13 mouse cellular contexts compared by ENCODE assay signal in the genomic region with DNA sequence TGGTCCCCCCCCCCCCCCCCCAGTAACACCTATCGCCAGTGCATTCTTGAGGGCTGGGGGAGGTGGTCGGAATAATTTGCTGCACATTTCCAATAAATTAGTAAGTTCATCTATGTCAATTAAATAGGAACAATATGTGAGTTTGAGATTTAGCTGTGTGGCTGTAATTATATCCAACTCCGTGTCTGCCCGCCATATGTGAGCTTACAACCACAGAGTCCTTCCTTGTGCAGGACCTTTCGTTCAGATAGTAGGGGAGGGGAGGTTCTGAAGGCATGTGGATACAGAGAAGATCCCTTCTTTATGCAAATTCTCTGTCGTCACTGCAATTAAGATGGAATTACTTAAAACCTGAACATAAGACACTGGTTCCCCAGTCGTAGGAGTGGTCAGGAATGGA. TPM values are rescaled to one million over a fixed set of nuclear protein-coding genes. Genes with fewer than 3 reads are reported as not detected.
A peak's percentile ranks its signal among the peaks of the same experiment; 100 is the strongest.
DNase-seq lines count a peak whose midpoint lies in the region; ATAC-seq and TF ChIP-seq lines count a peak whose summit lies in the region.
"Had no signal": no experiment of that assay in that cellular context is flagged by ENCODE, and none has a peak within 500 bp of the region (broad histone marks: within the 10 kb centered on the region; RNA-seq: fewer than 3 reads in every experiment).

No protein-coding gene starts in this region.

- no peaks in the 10 kb centered on the region for H3K9me3 ChIP-seq in heart, embryonic 11.5 days (replicated peaks; ENCODE audit: control insufficient read depth, low read length)
- H3K9me3 ChIP-seq in E14TG2a.4 (ENCODE audit: low read length): no peaks in the 10 kb centered on the region
- H3K9me3 ChIP-seq in hindbrain, embryonic 12.5 days (replicated peaks): no peaks in the 10 kb centered on the region
- H3K9me3 ChIP-seq in midbrain, embryonic 11.5 days (ENCODE audit: control insufficient read depth, low read length): no peaks in the 10 kb centered on the region

- no peaks in the 10 kb centered on the region for H3K27me3 ChIP-seq in heart, embryonic 11.5 days (ENCODE audit: control insufficient read depth, insufficient read depth, low read length)
- peaks cover 17% of the 10 kb centered on the region for H3K27me3 ChIP-seq in E14TG2a.4 (ENCODE audit: insufficient read depth, low read length)
- H3K27me3 ChIP-seq in hindbrain, embryonic 12.5 days: no peaks in the 10 kb centered on the region
- no peaks in the 10 kb centered on the region; the same call in 1 of the 2 replicates for H3K27me3 ChIP-seq in midbrain, embryonic 11.5 days (ENCODE audit: control insufficient read depth, insufficient read depth, low read length)

- no peak overlapping the region for H3K27ac ChIP-seq in heart, embryonic 11.5 days (ENCODE audit: low read depth, low read length)
- no peak overlapping the region for H3K27ac ChIP-seq in hindbrain, embryonic 12.5 days
- H3K27ac ChIP-seq in midbrain, embryonic 11.5 days (ENCODE audit: low read depth, low read length): no peak overlapping the region
- H3K27ac ChIP-seq: macrophage had no signal

- no peak for ATAC-seq in heart, embryonic 11.5 days (replicated peaks; ENCODE audit: insufficient number of reproducible peaks, low FRiP score, low TSS enrichment)
- no peak for ATAC-seq in hindbrain, embryonic 12.5 days (ENCODE audit: low FRiP score)
- ATAC-seq in midbrain, embryonic 11.5 days (ENCODE audit: low FRiP score): no peak
- ATAC-seq: activated CD4-positive, CD25-positive, alpha-beta regulatory T cell, adult 4 months had no signal

- no peak for DNase-seq in heart, postnatal 14 days
- peak; percentile 91 for DNase-seq in midbrain, embryonic 11.5 days (ENCODE audit: low spot score, missing footprints)
- DNase-seq in yolk sac, embryonic 10.5 days (ENCODE audit: low spot score): no peak
- DNase-seq in urinary bladder, postnatal 10 days (ENCODE audit: low spot score): no peak
- no peak for DNase-seq in kidney, postnatal 36 days
- DNase-seq: kidney, postnatal 4 days; right cerebral cortex, postnatal 14 days had no signal

- peak overlapping the region; percentile 97 for H3K4me2 ChIP-seq in heart, embryonic 11.5 days
- H3K4me2 ChIP-seq in hindbrain, embryonic 12.5 days (replicated peaks): peak overlapping the region; percentile 97
- H3K4me2 ChIP-seq in midbrain, embryonic 11.5 days: peak overlapping the region; percentile 97

- H3K9ac ChIP-seq in heart, embryonic 11.5 days (ENCODE audit: low read depth, low read length): no peak overlapping the region
- peak overlapping the region; percentile 93 for H3K9ac ChIP-seq in hindbrain, embryonic 12.5 days
- no peak overlapping the region; the same call in 1 of the 2 replicates for H3K9ac ChIP-seq in midbrain, embryonic 11.5 days (ENCODE audit: low read length)

- no peak for TF ChIP-seq CTCF in E14TG2a.4 (conservative IDR thresholded peaks at IDR 0.05; ENCODE audit: low read length)

- H3K36me3 ChIP-seq in heart, embryonic 11.5 days (ENCODE audit: control insufficient read depth, insufficient read depth, low read length): no peaks in the 10 kb centered on the region
- peaks cover 31% of the 10 kb centered on the region for H3K36me3 ChIP-seq in E14TG2a.4 (ENCODE audit: insufficient read depth, low read length)
- no peaks in the 10 kb centered on the region for H3K36me3 ChIP-seq in hindbrain, embryonic 12.5 days
- no peaks in the 10 kb centered on the region for H3K36me3 ChIP-seq in midbrain, embryonic 11.5 days (ENCODE audit: control insufficient read depth, insufficient read depth, low read length)

- WGBS in heart, embryonic 11.5 days (ENCODE audit: insufficient replicate concordance): 76% methylated on average over 7 of the region's 7 CpGs
- 50% methylated on average over 7 of the region's 7 CpGs for WGBS in hindbrain, embryonic 12.5 days
- WGBS in midbrain, embryonic 11.5 days: 59% methylated on average over 7 of the region's 7 CpGs

- intact Hi-C loops in heart, postnatal 14 days (cut with DNase I): no loop called here

- peak overlapping the region; percentile 91 for H3K4me3 ChIP-seq in heart, embryonic 11.5 days (ENCODE audit: low read depth, low read length)
- H3K4me3 ChIP-seq in E14TG2a.4 (replicated peaks; ENCODE audit: low read length): peak overlapping the region; percentile 96
- H3K4me3 ChIP-seq in hindbrain, embryonic 12.5 days: peak overlapping the region; percentile 74
- peak overlapping the region; percentile 87; the same call in 1 of the 2 replicates for H3K4me3 ChIP-seq in midbrain, embryonic 11.5 days (ENCODE audit: low read depth, low read length)

- H3K4me1 ChIP-seq in heart, embryonic 11.5 days (ENCODE audit: control insufficient read depth, insufficient read depth, low read length): peaks cover 40% of the 10 kb centered on the region
- peaks cover 78% of the 10 kb centered on the region for H3K4me1 ChIP-seq in E14TG2a.4 (replicated peaks; ENCODE audit: low read depth, low read length)
- H3K4me1 ChIP-seq in hindbrain, embryonic 12.5 days: peaks cover 60% of the 10 kb centered on the region
- H3K4me1 ChIP-seq in midbrain, embryonic 11.5 days (ENCODE audit: control insufficient read depth, insufficient read depth, low read length): peaks cover 48% of the 10 kb centered on the region

RNA-seq across cellular contexts. Expression of gene Sept11, which starts 2.1 kb away (rescaled TPM):
- 96.6 and 97.3 TPM in 2 replicates for polyA plus RNA-seq in heart, embryonic 11.5 days (2014; fragmentation: Nextera tagmentation; extraction: Ambion mirVana)
- total RNA-seq in heart, postnatal 14 days (2021): 10 to 100 TPM; 48.7 to 54.9 TPM
- 261 and 286 TPM in 2 replicates for polyA plus RNA-seq in hindbrain, embryonic 12.5 days (2016; fragmentation: Nextera tagmentation; extraction: Ambion mirVana)
- 251 and 269 TPM in 2 replicates for polyA plus RNA-seq in midbrain, embryonic 11.5 days (2014; fragmentation: Nextera tagmentation; extraction: Ambion mirVana)

RNA-seq across cellular contexts. Expression of gene Sowahb, which starts 50.5 kb away (rescaled TPM):
- 0.13 and 0.15 TPM in 2 replicates for polyA plus RNA-seq in heart, embryonic 11.5 days (2014; fragmentation: Nextera tagmentation; extraction: Ambion mirVana)
- total RNA-seq in heart, postnatal 14 days (2021): not detected
- 0.14 and 0.31 TPM in 2 replicates for polyA plus RNA-seq in hindbrain, embryonic 12.5 days (2016; fragmentation: Nextera tagmentation; extraction: Ambion mirVana)
- 0.03 and 0.21 TPM in 2 replicates for polyA plus RNA-seq in midbrain, embryonic 11.5 days (2014; fragmentation: Nextera tagmentation; extraction: Ambion mirVana)
- total RNA-seq: common myeloid progenitor, adult 5-6 weeks had no signal
- polyA plus RNA-seq: activated CD4-positive, CD25-positive, alpha-beta regulatory T cell, adult 4 months; macrophage had no signal
